Mouse (Mus musculus): ENCODE data around the gene Acbd4.

Gene Acbd4

GRCm38 (mm10) chr11:103093306-103093705 lies 8.2 kb upstream of the Acbd4 start:
- DNase-seq (ENCODE audit: low spot score) = no peak

GRCm38 (mm10) chr11:103093862-103094833 lies 7.3 kb upstream of the Acbd4 start:
- DNase-seq (ENCODE audit: low spot score) = no peak

- DNase-seq (ENCODE audit: low spot score) = no peak
Observed at GRCm38 (mm10) chr11:103095107-103095670, 6.3 kb upstream of the Acbd4 start.

- DNase-seq (ENCODE audit: low spot score) = no peak
Observed at GRCm38 (mm10) chr11:103095801-103096200, 5.7 kb upstream of the Acbd4 start.

- DNase-seq (ENCODE audit: low spot score) = no peak
Observed at GRCm38 (mm10) chr11:103096979-103097894, 4.2 kb upstream of the Acbd4 start.

- no peak for DNase-seq (ENCODE audit: low spot score)
Observed at GRCm38 (mm10) chr11:103098531-103099190, 2.8 kb upstream of the Acbd4 start.

- no peak for DNase-seq (ENCODE audit: low spot score)
Observed at GRCm38 (mm10) chr11:103099352-103099940, 2.0 kb upstream of the Acbd4 start.

GRCm38 (mm10) chr11:103100361-103100760 lies 1.1 kb upstream of the Acbd4 start:
- no peak for DNase-seq (ENCODE audit: low spot score)

- peak; percentile 57 for DNase-seq (ENCODE audit: low spot score)
Observed at GRCm38 (mm10) chr11:103101866-103102501, 502 bp downstream of the Acbd4 start.

GRCm38 (mm10) chr11:103102725-103103349 lies 1.4 kb downstream of the Acbd4 start:
- peak; percentile 97 for DNase-seq (ENCODE audit: low spot score)

GRCm38 (mm10) chr11:103103621-103104020 lies 2.1 kb downstream of the Acbd4 start:
- no peak for DNase-seq (ENCODE audit: low spot score)

- DNase-seq (ENCODE audit: low spot score) = no peak
Observed at GRCm38 (mm10) chr11:103104469-103104868, 3.0 kb downstream of the Acbd4 start.

- DNase-seq (ENCODE audit: low spot score) = no peak
Observed at GRCm38 (mm10) chr11:103105180-103105725, 3.8 kb downstream of the Acbd4 start.

GRCm38 (mm10) chr11:103105810-103106209 lies 4.3 kb downstream of the Acbd4 start:
- DNase-seq (ENCODE audit: low spot score) = no peak

GRCm38 (mm10) chr11:103106386-103106785 lies 4.9 kb downstream of the Acbd4 start:
- DNase-seq (ENCODE audit: low spot score) = no peak

GRCm38 (mm10) chr11:103111301-103111700 lies 9.8 kb downstream of the Acbd4 start:
- no peak for DNase-seq (ENCODE audit: low spot score)

- peak; percentile 50 for DNase-seq (ENCODE audit: low spot score)
Observed at GRCm38 (mm10) chr11:103111881-103112551, 10.5 kb downstream of the Acbd4 start.

- no peak for DNase-seq (ENCODE audit: low spot score)
Observed at GRCm38 (mm10) chr11:103112552-103112912, 11.1 kb downstream of the Acbd4 start.

GRCm38 (mm10) chr11:103113005-103113404 lies 11.5 kb downstream of the Acbd4 start:
- no peak for DNase-seq (ENCODE audit: low spot score)
